Mouse (Mus musculus) heart, postnatal 0 days (tissue): Measurements from ENCODE around the gene Sectm1b.

ENCODE experiments used
- CTCF ChIP-seq: IDR thresholded peaks from 2 replicates; pipeline ENCODE4 v1.5.1; 2016; ENCODE audit warnings: antibody characterized with exemption, control low read depth, low read depth
- EP300 ChIP-seq: IDR thresholded peaks from 2 replicates; pipeline ENCODE4 v1.6.1; 2016; ENCODE audit warnings: antibody characterized with exemption, low read depth

- TF ChIP-seq CTCF = no peak
- TF ChIP-seq EP300 = no peak
Measured at GRCm38 (mm10) chr11:121051793-121052192, 11.6 kb downstream of the Sectm1b start.
